Mouse (Mus musculus) cortical plate, adult 2 months (tissue): ENCODE measurements at regions not wholly inside any gene's neighbourhood (a gene's known extent, or its start where the extent isn't known, plus 50 kb on each side); places are given as distances from the start of the nearest gene placed in this dataset.

Experiments used
- CTCF ChIP-seq: fragments of 200-500 bp; IDR thresholded peaks from 2 replicates; pipeline ENCODE4 v1.5.1; 2011; ENCODE audit warnings: mild to moderate bottlenecking, control low read depth, low read length; ENCODE audit not compliant: insufficient read depth; ENCODE audit errors: extremely low read depth
- POLR2A ChIP-seq: fragments of 200-500 bp; IDR thresholded peaks from 2 replicates; pipeline ENCODE4 v1.6.1; 2011; ENCODE audit warnings: mild to moderate bottlenecking, low read length, control low read depth; ENCODE audit not compliant: insufficient read depth; ENCODE audit errors: extremely low read depth

DNA sequence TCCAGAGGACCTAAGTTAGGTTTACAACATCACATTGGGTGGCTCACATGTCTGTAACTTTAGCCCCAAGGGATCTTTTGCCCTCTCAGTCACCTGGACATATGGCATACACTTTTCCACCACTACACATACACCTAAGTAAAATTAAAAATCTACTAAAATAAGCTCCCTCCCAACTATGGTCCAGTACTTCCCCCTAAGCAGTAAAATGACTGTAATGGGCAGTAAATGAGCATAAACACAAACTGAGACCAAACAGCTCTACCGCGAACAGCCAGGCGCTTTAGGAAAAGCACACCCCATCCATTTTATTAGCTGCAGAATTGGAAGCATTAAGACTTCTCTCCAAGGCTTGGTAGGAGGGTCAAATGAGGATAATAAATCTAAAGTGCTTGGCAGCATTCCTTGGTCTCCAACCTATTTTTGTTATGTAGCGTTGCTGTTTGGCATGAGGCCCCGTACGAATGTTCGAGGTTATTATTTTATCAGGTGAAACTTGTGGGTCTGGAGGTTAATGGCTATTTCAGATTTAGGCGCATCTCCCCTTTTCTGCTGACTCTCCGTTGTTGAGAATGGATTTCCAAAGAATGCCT lies 157.5 kb upstream of the Eif4g2 start:
- TF ChIP-seq CTCF = no peak
- TF ChIP-seq POLR2A = no peak
